Mouse (Mus musculus) monocyte, adult 2 months (primary cell): Measurements from ENCODE around the gene Sh3pxd2a.

Experiments used
- DNase-seq, 2 experiments: peaks; one replicate each; pipeline ENCODE4 v3.0.0; 2022; ENCODE audit warnings: low spot score in 2 of 2, low read depth in 1 of 2

Gene Sh3pxd2a

GRCm38 (mm10) chr19:47216766-47217165, 247.4 kb downstream of the Sh3pxd2a start:
- no peak for DNase-seq

- DNase-seq = no peak
Observed at GRCm38 (mm10) chr19:47213470-47213869, 250.7 kb downstream of the Sh3pxd2a start.

- DNase-seq = no peak
Observed at GRCm38 (mm10) chr19:47212401-47212800, 251.8 kb downstream of the Sh3pxd2a start.

- DNase-seq = no peak
Observed at GRCm38 (mm10) chr19:47211609-47212312, 252.4 kb downstream of the Sh3pxd2a start.

GRCm38 (mm10) chr19:47210432-47210831, 253.8 kb downstream of the Sh3pxd2a start:
- DNase-seq = no peak
